Mouse (Mus musculus) CD8-positive naive resting alpha-beta T cell, adult 2 months (primary cell): ENCODE measurements around the gene Cgas.

ENCODE experiments used
- DNase-seq, 2 experiments: peaks; one replicate each; pipeline ENCODE4 v3.0.0; 2022; ENCODE audit warnings: low read depth in 2 of 2, low spot score in 2 of 2

Cgas gene

GRCm38 (mm10) chr9:78463337-78463736 lies 20.3 kb upstream of the Cgas start:
- DNase-seq = no peak

GRCm38 (mm10) chr9:78457026-78457425 lies 14.0 kb upstream of the Cgas start:
- no peak for DNase-seq

- DNase-seq = no peak
Measured at GRCm38 (mm10) chr9:78451382-78451781, 8.3 kb upstream of the Cgas start.

- DNase-seq = no peak
Measured at GRCm38 (mm10) chr9:78450404-78450803, 7.4 kb upstream of the Cgas start.

GRCm38 (mm10) chr9:78447973-78448873 lies 5.2 kb upstream of the Cgas start, which contains the start of the genes Mto1 and Gm17324:
Mto1 (plus strand) TSS chr9:78448208.
Gm17324 (minus strand) TSS chr9:78448786.
- DNase-seq = peak; percentile 80 to 84

- DNase-seq = no peak
Measured at GRCm38 (mm10) chr9:78447606-78447972, 4.6 kb upstream of the Cgas start.

GRCm38 (mm10) chr9:78442237-78442578 lies 829 bp downstream of the Cgas start:
- DNase-seq = peak; percentile 15 to 26

GRCm38 (mm10) chr9:78439426-78439825 lies 3.6 kb downstream of the Cgas start:
- DNase-seq = no peak

- DNase-seq = no peak
Measured at GRCm38 (mm10) chr9:78432471-78432870, 10.6 kb downstream of the Cgas start.

GRCm38 (mm10) chr9:78430486-78430885 lies 12.6 kb downstream of the Cgas start:
- DNase-seq = no peak

GRCm38 (mm10) chr9:78429551-78429950 lies 13.5 kb downstream of the Cgas start:
- no peak for DNase-seq

GRCm38 (mm10) chr9:78428870-78429432 lies 14.1 kb downstream of the Cgas start:
- DNase-seq = no peak

- no peak for DNase-seq
Measured at GRCm38 (mm10) chr9:78428185-78428584, 14.9 kb downstream of the Cgas start.

- no peak for DNase-seq
Measured at GRCm38 (mm10) chr9:78427362-78427781, 15.7 kb downstream of the Cgas start.

GRCm38 (mm10) chr9:78401596-78401995 lies 41.4 kb downstream of the Cgas start:
- no peak for DNase-seq

- no peak for DNase-seq
Measured at GRCm38 (mm10) chr9:78400570-78400969, 42.5 kb downstream of the Cgas start.

- no peak for DNase-seq
Measured at GRCm38 (mm10) chr9:78396517-78396916, 46.5 kb downstream of the Cgas start.

GRCm38 (mm10) chr9:78395630-78396351 lies 47.2 kb downstream of the Cgas start, which contains the start of gene Ddx43:
Ddx43 (plus strand) TSS chr9:78395777.
- peak; percentile 7 to 9 for DNase-seq

GRCm38 (mm10) chr9:78395244-78395629 lies 47.8 kb downstream of the Cgas start:
- no peak for DNase-seq

- no peak for DNase-seq
Measured at GRCm38 (mm10) chr9:78394602-78395001, 48.4 kb downstream of the Cgas start.

GRCm38 (mm10) chr9:78393741-78394140 lies 49.3 kb downstream of the Cgas start:
- DNase-seq = no peak

GRCm38 (mm10) chr9:78389981-78390380 lies 53.1 kb downstream of the Cgas start:
- DNase-seq = no peak
